Mouse (Mus musculus) stomach, embryonic 15.5 days (tissue): ENCODE measurements around the gene Setd1b. TPM values are rescaled to one million over a fixed set of nuclear protein-coding genes. Genes with fewer than 3 reads are reported as not detected.

Experiments
- ATAC-seq: fragments of 200-750 bp; cut with Nextera tagmentation; 2 replicates; pipeline ENCODE4 v1.8.0; 2017; ENCODE audit warnings: low read depth, moderate number of reproducible peaks, moderate TSS enrichment; ENCODE audit not compliant: insufficient read depth, low FRiP score
- H3K27ac ChIP-seq: fragments of 300-500 bp; sonication (generic); 2 replicates; pipeline ENCODE4 v1.5.1; 2015; ENCODE audit warnings: mild to moderate bottlenecking, inconsistent platforms
- H3K27me3 ChIP-seq: fragments of 300-500 bp; sonication (generic); replicated peaks from 2 replicates; pipeline ENCODE4 v1.6.1; 2015; ENCODE audit warnings: inconsistent platforms
- H3K36me3 ChIP-seq: fragments of 300-500 bp; sonication (generic); 2 replicates; pipeline ENCODE4 v1.6.1; 2015; ENCODE audit warnings: inconsistent platforms
- H3K4me1 ChIP-seq: fragments of 300-500 bp; sonication (generic); 2 replicates; pipeline ENCODE4 v1.6.1; 2015; ENCODE audit warnings: inconsistent platforms
- H3K4me2 ChIP-seq: fragments of 300-500 bp; sonication (generic); 2 replicates; pipeline ENCODE4 v1.6.1; 2015; ENCODE audit warnings: mild to moderate bottlenecking, inconsistent platforms
- H3K4me3 ChIP-seq: fragments of 300-500 bp; sonication (generic); replicated peaks from 2 replicates; pipeline ENCODE4 v1.5.1; 2015; ENCODE audit warnings: inconsistent platforms
- H3K9ac ChIP-seq: fragments of 300-500 bp; sonication (generic); 2 replicates; pipeline ENCODE4 v1.6.1; 2015; ENCODE audit warnings: inconsistent platforms
- H3K9me3 ChIP-seq: fragments of 300-500 bp; sonication (generic); 2 replicates; pipeline ENCODE4 v1.6.1; 2016; ENCODE audit warnings: inconsistent platforms
- WGBS: fragments of 180-500 bp; shearing (Covaris S2); methylation state at CpG from one replicate; pipeline ENCODE4 v1.1.7; 2015; 5-methylcytosine and 5-hydroxymethylcytosine counted together
- polyA plus RNA-seq: library from polyadenylated mRNA; unstranded; fragments of >200 nt; fragmentation: Nextera tagmentation; extraction: Ambion mirVana; gene quantifications from 2 replicates; pipeline ENCODE4 v1.2.1, GENCODE M21; 2015

Setd1b gene
- polyA plus RNA-seq, 1 experiment from 2014 or later, result 9.4 TPM

DNA sequence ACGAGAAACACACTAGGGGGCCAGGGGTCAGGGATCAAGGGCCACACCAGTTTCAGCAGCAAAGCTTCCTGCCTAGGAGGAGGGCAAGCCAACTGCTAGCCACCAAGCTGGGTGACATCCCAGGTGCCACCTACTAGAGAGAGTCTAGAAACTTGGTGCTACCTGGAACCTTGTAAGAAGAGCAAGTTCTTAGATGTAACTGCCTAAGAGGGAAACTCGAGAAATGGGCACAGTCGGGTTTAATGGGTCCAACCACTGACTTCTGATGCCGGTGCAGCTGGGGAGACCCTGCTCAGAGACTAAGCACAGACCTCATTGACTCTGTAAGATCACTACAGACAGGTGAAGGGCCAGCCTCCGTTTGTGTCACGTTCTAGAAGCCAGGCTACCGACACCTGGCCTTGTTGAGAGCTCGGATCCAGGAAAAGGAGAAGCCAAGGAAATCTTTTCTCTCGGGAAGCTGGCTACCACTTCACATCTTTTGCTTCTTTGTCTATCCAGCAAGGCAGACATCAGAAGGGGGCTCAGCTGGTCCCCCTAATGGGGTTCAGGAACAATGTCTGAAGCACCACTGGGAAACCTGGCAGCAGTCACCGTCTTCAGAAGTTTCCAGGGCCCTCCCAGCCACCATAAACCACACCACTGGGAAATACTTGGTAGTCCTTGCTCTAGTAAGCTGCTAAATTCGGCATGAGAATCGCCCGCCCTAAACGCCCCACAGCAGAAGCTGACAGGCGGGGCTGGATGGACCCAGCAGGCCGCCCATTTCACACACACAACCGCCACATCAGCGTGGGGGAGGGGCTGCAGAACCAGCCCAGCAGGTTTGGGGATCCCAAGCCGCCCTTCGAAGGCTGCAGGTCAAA lies 4.7 kb upstream of the Setd1b start:
- peak; percentile 27 for ATAC-seq
- Histone ChIP-seq H3K27ac (peak overlapping the region; percentile 100), H3K4me3 (peak overlapping the region; percentile 60), H3K4me1 (peaks cover 52% of the 10 kb centered on the region), H3K4me2 (peak overlapping the region; percentile 87), H3K9ac (peak overlapping the region; percentile 88), H3K27me3 (no peaks in the 10 kb centered on the region), H3K36me3 (no peaks in the 10 kb centered on the region), H3K9me3 (no peaks in the 10 kb centered on the region)
- 3% methylated on average over 20 of the region's 20 CpGs for WGBS

- Histone ChIP-seq H3K4me2 (peak overlapping the region; percentile 87), H3K27me3 (no peaks in the 10 kb centered on the region), H3K27ac (peak overlapping the region; percentile 100), H3K4me1 (peaks cover 46% of the 10 kb centered on the region), H3K9ac (peak overlapping the region; percentile 88), H3K9me3 (no peaks in the 10 kb centered on the region), H3K36me3 (no peaks in the 10 kb centered on the region), H3K4me3 (peak overlapping the region; percentile 60)
- no peak for ATAC-seq
- 2% methylated on average over 6 of the region's 6 CpGs for WGBS
Measured at GRCm38 (mm10) chr5:123137910-123138229, 4.1 kb upstream of the Setd1b start.

GRCm38 (mm10) chr5:123138230-123138911 lies 3.6 kb upstream of the Setd1b start:
- Histone ChIP-seq H3K4me3 (peak overlapping the region; percentile 60), H3K4me2 (peak overlapping the region; percentile 87), H3K4me1 (peaks cover 43% of the 10 kb centered on the region), H3K27me3 (no peaks in the 10 kb centered on the region), H3K27ac (peak overlapping the region; percentile 100), H3K36me3 (no peaks in the 10 kb centered on the region), H3K9me3 (no peaks in the 10 kb centered on the region), H3K9ac (peak overlapping the region; percentile 88)
- ATAC-seq, result peak; percentile 40
- under 1% methylated on average over 37 of the region's 40 CpGs for WGBS

DNA sequence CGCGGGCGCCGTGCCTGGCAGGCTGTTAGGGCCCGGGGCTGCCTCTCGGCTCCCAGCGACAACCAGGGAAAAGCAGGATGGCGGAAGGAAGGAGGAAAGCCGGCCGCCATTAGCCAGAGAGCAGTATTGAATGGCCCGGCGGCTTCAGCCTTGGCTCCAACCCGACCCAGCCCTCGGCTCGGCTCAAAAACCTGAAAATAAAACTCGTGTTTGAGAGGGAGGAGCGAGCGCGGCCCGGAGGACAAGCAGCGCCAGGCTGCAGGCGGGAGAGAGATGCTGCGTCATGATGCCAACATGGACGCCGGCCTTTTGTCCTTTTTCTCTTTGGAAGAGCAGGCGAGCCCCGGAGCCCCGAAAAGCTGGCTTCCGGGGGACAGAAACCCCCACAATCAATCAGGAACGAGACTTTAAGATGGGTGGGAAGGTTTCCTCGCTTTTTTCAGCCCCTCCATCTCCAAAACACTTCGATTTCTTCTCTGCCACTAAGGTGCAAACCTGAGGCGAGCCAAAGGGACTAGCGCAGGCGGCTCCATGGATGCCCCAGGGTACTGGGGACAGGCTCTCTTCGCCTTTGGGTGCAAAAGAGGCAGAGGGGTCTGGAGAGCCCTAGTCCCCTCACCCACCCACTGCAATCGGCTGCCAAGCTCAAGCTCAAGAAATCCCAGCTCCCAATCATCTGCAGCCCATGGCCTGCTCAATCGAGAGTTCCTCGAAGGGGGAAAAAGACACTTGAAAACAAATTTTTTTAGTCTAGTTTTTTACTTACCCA lies 2.9 kb upstream of the Setd1b start:
- H3K27me3 ChIP-seq, result no peaks in the 10 kb centered on the region
- no peaks in the 10 kb centered on the region for H3K9me3 ChIP-seq
- peak overlapping the region; percentile 88 for H3K9ac ChIP-seq
- peak overlapping the region; percentile 60 for H3K4me3 ChIP-seq
- H3K4me2 ChIP-seq, result peak overlapping the region; percentile 87
- no peaks in the 10 kb centered on the region for H3K36me3 ChIP-seq
- ATAC-seq, result no peak
- 1% methylated on average over 39 of the region's 39 CpGs for WGBS
- H3K4me1 ChIP-seq, result peaks cover 39% of the 10 kb centered on the region
- H3K27ac ChIP-seq, result peak overlapping the region; percentile 100

DNA sequence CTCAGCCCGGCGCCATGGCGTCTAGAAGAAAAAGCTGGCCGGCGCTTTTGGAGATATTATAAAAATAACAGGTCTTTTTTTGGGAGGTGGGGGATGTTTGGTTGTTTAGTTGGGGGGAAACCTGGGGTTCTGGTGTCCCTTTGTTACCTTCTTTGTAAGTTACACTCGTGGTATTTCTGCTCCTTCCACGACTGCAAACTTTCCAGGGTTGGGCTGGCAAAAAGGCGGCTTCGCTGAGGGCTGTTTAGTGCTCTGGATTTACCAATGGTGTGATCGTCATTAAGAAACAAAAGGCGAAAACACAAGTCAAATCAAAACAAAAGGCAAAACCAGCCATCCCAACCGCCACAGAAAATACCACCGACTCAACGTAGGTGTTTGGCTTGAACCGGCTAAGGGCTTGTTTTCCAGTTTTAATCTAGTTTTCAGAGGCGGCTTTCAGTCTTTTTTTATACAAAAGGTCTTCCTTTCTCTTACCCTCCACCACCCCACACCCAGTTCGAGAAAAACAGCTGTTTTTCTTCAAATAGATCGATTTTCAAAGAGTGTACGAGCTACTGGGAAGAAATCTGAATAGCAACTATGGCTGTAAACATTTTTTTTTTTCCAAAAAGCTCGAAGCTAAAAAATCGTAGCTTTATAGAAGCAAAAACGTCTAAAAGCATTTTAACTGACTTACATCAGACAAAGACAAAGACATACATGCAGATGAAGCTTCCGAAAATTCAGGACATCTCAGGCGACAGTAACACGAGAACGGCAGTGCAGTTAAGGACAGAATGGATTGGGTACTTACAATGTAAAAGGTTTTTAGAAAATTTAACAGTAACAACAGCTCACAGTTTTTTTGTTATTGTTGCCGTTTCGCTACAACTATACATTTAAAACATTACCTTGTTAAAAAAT lies 2.0 kb upstream of the Setd1b start:
- Histone ChIP-seq H3K9me3 (no peaks in the 10 kb centered on the region), H3K9ac (peak overlapping the region; percentile 88), H3K4me1 (peaks cover 39% of the 10 kb centered on the region), H3K27ac (peak overlapping the region; percentile 100), H3K4me2 (peak overlapping the region; percentile 87), H3K4me3 (peak overlapping the region; percentile 60), H3K27me3 (no peaks in the 10 kb centered on the region), H3K36me3 (no peaks in the 10 kb centered on the region)
- WGBS, result under 1% methylated on average over 28 of the region's 28 CpGs
- no peak for ATAC-seq

GRCm38 (mm10) chr5:123140694-123141554 lies 1.1 kb upstream of the Setd1b start:
- Histone ChIP-seq H3K4me2 (peak overlapping the region; percentile 90), H3K27me3 (no peaks in the 10 kb centered on the region), H3K27ac (peak overlapping the region; percentile 100), H3K4me1 (peaks cover 39% of the 10 kb centered on the region), H3K4me3 (peak overlapping the region; percentile 90), H3K36me3 (no peaks in the 10 kb centered on the region), H3K9ac (peak overlapping the region; percentile 98), H3K9me3 (no peaks in the 10 kb centered on the region)
- WGBS, result under 1% methylated on average over 31 of the region's 31 CpGs
- peak; percentile 16; the same call in 1 of the 2 replicates for ATAC-seq

DNA sequence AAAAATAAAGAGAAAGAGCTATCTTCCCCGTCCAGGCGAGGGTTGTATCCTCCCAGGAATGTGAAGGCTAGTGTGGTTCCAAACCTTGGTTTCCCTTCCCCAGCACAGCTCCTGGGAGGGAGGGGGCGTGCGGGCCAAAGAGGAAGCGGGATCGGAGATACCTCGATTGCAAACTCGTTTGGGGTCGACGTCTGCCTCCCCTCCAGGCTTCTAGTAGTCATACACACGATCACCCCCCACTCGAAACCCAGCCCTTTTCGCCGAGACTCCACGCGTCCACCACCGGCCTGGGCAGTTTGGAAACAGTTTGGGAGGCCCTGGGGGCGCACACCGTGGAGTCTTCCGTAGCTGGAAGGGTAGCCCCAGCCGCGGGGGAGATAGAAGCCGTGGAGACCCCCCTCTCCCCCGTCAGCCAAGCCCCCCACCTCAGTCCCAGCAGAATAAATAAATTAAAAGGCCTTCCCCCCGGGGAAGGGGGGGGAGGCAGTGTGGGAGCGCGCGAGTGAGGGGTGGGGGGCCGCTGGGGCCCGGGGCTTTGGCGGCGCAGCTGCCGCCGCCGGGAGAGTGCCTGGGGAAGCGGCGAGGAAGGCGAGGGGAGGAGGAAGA lies 335 bp upstream of the Setd1b start:
- peaks cover 35% of the 10 kb centered on the region for H3K4me1 ChIP-seq
- peaks cover 3% of the 10 kb centered on the region; the same call in 1 of the 2 replicates for H3K36me3 ChIP-seq
- WGBS, result under 1% methylated on average over 35 of the region's 38 CpGs

DNA sequence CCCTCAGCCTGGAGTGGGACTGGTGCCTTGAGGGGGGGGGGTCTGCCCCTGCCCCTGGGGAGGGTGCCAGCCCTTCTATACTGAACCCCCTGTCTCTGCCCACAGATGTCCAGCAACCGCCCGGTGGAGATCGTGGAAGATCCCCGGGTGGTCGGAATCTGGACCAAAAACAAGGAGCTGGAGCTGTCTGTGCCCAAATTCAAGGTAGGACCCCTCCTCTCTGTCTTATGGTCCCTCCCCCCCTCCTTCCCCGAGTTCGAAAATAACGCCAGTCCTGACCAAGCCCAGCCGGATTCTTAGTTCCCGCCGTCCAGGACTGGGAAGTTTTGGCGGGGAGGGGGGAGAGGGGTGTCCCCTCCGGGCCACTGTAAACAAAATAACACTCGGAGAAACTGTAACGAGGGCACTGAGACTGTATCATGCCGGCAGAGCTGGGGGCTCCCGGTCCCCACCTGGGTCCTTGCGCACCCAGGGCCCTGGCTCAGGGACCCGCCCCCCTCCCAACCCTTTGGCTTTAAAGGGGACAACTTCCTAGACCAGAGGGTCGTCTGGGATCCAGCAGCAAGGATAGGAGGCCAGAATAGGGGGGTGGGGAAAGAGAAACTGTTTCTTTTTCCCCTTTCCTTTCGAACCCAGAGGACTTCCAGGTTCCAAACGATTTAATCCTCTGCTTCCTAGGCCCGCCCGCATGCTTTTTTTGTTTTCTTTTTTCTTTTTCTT lies 1.4 kb downstream of the Setd1b start:
- 1% methylated on average over 21 of the region's 24 CpGs for WGBS
- Histone ChIP-seq H3K4me3 (peak overlapping the region; percentile 90), H3K27ac (peak overlapping the region; percentile 100), H3K36me3 (peaks cover 18% of the 10 kb centered on the region), H3K4me2 (peak overlapping the region; percentile 90), H3K4me1 (peaks cover 25% of the 10 kb centered on the region), H3K27me3 (no peaks in the 10 kb centered on the region), H3K9me3 (no peaks in the 10 kb centered on the region), H3K9ac (peak overlapping the region; percentile 98)
- no peak for ATAC-seq

More for the DNA sequence above, 335 bp upstream of the Setd1b start:
- Histone ChIP-seq H3K4me3 (peak overlapping the region; percentile 90), H3K9ac (peak overlapping the region; percentile 98), H3K27ac (peak overlapping the region; percentile 100), H3K9me3 (no peaks in the 10 kb centered on the region), H3K4me2 (peak overlapping the region; percentile 90), H3K27me3 (no peaks in the 10 kb centered on the region)
- no peak for ATAC-seq

DNA sequence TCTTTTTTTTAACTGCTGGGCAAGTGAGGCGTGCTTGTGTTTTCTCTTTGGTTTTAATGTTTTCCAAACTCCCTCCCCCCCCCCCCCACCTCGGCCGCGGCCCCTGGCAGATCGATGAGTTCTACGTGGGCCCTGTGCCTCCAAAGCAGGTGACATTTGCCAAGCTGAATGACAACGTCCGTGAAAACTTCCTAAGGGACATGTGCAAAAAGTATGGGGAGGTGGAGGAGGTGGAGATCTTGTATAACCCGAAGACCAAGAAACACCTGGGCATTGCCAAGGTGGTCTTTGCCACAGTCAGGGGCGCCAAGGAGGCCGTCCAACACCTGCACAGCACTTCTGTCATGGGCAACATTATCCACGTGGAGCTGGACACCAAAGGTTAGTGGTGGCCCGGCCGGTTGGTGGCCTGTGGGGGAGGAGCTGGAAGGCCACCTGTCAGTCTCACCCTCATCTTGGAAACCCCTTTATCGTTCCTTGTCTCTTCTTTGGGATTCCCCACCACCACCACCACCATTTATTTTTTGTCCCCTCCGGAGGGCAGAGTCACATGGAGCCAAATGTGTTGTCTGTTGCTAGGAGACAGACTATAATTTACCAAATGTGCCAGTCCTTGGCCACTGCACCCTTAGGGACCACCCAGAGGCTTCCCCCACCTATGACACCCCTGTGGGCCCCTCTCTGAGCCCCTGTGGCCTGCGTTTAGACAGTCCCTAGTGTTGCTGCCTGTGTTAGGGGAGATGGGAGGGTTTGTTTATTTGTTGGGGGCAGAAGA lies 2.2 kb downstream of the Setd1b start:
- peak overlapping the region; percentile 100; the same call in 1 of the 2 replicates for H3K27ac ChIP-seq
- H3K4me3 ChIP-seq, result peak overlapping the region; percentile 90
- peak overlapping the region; percentile 90 for H3K4me2 ChIP-seq
- H3K4me1 ChIP-seq, result peaks cover 33% of the 10 kb centered on the region
- no peak for ATAC-seq
- no peaks in the 10 kb centered on the region for H3K9me3 ChIP-seq
- 6% methylated on average over 17 of the region's 17 CpGs for WGBS
- H3K27me3 ChIP-seq, result no peaks in the 10 kb centered on the region
- H3K36me3 ChIP-seq, result peaks cover 24% of the 10 kb centered on the region
- H3K9ac ChIP-seq, result no peak overlapping the region; the same call in 1 of the 2 replicates
